Mouse (Mus musculus) layer of hippocampus, postnatal 10 days (tissue): ENCODE measurements at regions not wholly inside any gene's neighbourhood (a gene's known extent, or its start where the extent isn't known, plus 50 kb on each side); places are given as distances from the start of the nearest gene placed in this dataset.

Source experiments
- DNase-seq, 2 experiments: peaks; one replicate each; pipeline ENCODE4 v3.0.0; 2021; ENCODE audit warnings: low spot score in 2 of 2

DNA sequence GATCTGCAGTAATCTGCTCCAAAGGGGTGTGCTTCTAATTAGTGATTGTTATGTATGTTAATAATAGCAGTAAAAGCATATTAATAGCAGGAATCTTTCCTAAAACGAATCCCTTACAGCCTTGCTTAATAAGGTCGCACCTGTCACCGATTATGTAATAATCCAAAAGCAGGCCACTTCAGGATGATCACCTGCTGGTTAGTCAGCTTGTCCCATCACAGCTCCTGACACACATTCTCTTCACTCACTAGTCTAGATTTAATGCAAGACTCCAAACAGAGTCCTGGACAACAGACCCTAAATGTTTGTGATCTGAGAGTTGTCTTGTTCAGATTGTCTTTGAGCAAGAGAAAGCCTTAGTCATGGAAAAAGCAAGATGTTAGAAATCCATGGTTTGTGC is 85.2 kb upstream of the Kctd3 start:
- DNase-seq, result no peak

DNA sequence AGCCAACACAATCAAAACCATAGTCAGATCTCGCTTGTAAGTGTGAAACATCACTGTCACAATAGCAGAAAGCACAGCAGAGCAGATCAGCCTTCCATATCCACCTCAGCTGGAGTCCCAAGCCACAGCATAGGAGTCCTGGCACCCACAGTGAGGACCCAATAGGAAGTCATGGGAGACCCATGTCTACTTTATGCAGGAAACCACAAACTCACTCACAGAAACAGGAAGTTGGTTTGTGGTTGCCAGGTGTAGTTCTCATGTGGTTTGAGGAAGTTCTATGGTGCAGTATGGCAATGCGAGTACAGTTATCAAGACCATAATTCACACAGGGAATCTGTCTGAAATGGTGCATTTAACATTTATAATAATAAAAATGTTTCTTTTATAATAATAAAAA is 77.6 kb upstream of the Kctd3 start:
- no peak for DNase-seq

DNA sequence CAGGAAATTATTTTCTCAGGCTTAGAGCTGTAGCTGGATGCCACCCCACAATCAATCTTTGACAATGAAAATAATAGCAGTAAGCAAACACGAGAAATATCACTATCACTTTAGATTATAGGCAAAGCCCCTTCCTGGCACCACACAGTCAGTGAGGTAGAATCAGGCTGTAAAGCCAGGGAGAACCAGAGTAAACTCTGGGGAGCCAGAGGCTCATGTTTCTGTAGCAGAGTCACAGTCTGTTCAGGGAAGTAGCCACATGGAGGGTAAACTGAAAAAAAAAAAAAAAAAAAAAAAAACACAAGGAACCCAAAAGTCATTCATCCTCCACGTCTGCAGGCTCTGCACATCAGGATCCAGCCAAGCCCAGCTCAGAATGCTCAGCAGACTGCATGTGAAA is 73.6 kb upstream of the Kctd3 start:
- DNase-seq, result no peak

DNA sequence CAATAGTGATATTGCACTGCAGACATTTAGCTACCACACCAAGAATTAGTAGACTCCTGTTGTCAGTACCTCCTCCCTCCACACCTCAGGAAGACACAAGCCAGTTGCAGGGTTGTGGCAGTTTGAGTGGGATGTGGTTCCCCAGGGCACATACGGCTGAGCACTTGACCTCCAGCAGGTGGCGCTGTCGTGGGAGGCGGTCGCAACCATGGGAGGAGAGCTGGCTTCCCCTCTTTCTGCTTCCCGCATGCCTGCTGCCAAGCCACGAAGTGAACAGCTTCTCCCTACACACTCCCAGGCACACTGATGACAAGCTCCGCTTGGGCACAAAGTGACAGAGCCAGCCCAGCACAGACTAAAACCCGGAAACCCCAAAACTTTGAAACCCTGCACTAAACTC is 73.2 kb upstream of the Kctd3 start:
- peak; percentile 73 for DNase-seq

DNA sequence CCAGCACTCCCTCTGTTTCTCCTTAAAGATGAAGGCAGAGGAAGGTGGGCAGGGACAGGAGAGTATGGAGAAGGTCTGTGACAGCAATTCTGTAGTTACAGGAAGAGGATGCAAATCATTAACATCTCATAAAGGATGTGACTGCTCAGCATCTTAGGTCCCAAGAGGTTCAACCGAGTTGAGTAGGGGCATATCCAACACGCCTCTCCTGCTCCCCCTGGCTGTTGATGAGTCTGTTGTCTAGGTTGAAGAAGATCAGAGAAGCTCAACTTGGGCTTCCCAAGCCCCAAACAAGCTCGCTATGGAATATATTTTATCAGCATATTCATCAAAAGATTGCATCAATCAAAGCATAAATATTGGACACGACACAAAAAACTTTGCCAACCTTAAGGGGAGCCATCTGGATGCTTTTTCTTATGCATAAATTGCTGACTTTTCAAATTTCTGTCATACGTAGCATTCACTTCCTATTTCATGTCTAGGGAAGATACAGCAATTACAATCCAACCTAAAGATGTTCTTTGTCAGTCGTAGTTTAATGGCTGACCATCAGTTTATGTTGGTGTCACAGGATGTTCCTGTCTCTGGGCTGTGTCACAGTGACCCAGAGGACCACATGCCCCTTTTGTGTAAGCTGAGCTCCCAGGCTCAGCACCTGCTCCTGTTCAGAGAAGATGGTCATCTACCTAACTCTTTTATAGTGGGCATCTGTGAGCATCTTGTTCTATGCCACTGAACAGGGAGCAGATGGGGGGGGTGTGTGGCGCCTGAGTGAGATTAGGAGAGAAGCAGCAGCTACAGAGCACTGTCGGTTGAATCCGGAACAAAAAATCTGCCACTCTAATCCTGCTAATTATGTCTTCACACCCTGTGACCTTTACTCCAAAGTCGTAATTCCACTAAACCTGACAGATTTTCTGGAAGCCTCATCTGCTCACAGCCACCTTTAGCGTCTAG is 72.1 kb upstream of the Kctd3 start:
- no peak for DNase-seq

DNA sequence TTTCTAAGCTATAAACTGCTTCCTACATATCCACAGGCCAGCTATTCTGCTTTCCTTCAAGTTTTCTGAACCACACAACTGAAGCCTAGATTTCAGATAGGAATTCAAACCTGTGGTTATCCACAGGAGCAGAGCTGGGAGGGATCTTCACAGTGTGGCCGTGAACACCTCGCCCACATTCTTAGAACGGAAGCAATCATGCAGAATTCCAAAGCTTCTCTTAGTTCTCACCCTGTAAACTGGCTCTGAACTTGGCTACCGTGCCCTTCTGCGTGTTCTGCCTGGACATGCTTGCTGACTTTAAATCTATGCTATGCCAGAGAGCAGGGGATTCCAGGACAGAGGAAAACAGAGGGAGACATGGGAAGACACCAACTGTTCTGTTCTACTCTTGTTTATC is 70.2 kb upstream of the Kctd3 start:
- DNase-seq, result no peak

DNA sequence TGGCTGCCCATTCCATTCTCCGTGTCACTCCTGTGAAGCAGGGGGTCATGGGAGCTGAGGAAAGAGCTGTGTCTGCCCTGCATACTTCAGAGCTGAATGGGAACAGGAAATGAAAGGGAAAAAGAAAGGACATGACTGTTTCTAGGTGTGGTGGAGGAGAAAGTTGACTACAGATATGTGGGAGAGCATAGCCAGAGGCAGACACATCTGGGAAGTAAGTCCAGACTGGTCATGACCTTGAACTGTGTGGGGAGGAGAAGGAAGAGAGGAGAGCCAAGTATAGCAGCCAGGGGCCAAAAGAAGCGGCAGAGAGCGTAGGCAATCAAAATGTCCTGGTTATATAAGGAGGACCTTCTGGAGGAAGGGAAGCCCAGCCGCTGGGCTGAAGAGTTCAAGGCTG is 68.6 kb upstream of the Kctd3 start:
- no peak for DNase-seq

DNA sequence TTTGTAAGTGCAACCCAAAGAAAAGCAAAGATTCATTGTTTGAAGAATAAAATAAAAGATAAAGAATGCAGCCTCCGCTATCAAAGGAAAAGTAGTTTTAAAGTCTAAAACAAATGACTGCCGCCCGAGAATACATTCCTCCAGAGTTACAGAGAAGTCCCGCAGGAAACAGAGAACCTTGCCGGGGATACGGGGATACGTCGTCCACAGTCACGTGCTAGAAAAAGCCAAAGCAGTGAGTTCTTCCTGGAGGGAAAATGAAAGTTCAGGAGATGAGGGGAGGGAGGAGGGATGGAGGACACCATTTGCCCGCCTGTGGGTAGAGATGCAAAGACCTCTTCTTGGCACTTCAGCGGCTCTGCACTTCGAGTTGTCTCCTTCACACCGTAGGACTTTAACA is 68.0 kb upstream of the Kctd3 start:
- no peak for DNase-seq

DNA sequence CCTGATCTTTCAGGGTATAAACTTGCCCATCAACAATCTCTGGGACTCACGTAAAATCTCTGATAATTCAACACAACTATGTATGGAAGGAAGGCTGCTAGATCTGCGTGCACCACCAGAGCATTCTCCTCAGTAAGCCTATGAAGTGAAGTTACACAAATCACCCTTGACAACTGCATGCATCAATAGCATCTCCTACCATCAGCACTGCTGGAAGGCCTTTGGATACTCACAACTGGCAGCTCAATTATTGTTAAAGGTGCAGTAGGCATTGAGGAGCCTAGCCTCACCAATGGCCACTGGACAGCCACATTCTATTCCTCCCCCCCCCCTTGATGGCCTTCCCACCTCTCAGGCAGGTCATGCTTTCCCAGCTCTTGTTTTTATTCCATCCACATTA is 64.9 kb upstream of the Kctd3 start:
- DNase-seq, result no peak

DNA sequence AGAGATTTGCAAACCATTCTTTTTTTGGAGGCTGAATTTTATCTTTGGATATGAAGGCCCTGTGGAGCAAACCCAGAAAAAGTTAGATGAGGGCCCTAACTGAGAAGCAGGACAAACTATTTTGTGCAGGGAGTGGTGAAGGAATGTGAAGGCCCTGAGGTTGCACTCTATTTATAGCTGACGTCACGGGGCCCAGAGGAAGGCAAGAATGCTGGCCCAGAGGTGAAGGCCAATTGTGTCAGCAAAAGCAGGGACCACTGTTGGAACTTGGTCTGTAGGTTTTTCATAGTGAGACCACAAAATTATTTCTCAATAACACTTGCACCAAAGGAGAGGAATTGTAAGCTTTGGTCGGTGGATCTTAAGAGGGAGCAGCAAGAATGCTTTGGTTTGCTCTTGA is 60.6 kb upstream of the Kctd3 start:
- no peak for DNase-seq

DNA sequence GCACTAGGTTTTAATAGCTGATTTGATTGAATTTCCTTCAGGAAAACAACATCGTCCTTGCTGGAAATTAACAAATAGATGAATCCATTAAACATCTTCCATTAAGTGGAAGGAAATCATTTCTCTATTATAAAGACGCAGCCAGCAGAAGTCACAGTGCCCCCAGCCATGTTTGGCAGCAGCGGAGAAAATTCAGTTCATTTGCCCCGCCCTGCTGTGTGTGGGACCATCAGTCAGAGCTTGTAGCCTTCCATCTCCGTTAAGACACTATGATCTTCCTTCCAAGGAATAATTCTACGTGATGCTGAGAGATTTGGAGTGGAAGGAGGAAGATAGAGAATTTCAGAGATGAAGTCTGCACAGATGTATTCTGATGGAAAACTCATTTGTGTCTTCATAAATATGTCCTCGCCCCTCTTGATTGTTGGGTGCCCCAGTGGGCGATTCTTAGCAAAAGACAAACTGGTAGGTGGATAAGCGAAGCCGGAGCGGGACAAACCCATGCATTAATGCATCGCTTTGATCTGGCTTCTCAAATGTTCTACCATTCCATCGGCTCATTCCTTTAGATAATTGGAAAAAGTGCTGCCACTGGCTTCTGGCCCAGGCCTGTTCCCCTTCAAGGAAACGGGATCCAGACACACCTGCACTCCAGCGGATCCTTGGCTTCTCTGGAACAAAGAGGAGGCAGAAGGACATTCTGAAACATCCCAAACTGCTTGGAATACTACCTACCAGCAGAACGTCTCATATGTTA is 59.7 kb upstream of the Kctd3 start:
- no peak for DNase-seq

DNA sequence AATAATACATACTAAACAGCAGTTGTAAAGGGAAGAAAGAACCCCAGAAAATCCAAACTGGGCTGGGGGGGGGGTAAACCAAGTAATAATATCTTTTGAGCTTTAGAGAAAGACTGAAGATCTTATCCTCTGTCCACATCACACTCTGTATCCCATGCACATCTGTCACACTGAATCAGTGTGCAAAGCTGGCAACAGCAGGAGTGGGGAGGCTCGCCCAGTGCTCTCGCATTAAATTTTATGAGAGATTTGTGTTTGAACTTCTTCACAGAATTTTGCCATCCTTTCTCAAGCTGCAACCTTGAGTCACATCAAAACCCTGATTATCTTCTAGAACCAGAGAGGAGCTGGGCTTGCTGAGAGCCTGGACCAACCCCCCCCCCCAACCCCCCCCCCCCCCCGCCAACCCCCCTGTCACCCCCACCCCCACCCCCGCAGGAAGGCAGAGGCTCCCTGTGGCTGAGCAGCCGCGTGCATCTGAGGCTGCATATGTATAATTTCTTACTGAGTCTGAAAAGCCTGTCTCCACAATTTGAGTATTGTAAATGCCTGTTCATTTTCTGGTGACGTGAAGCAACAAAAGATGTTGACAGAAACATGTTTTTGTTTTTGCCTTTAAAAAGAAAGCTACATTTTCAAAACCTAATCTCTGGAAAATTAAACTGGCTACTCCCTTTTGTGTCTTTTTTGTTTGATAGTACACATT is 59.0 kb upstream of the Kctd3 start:
- no peak for DNase-seq

DNA sequence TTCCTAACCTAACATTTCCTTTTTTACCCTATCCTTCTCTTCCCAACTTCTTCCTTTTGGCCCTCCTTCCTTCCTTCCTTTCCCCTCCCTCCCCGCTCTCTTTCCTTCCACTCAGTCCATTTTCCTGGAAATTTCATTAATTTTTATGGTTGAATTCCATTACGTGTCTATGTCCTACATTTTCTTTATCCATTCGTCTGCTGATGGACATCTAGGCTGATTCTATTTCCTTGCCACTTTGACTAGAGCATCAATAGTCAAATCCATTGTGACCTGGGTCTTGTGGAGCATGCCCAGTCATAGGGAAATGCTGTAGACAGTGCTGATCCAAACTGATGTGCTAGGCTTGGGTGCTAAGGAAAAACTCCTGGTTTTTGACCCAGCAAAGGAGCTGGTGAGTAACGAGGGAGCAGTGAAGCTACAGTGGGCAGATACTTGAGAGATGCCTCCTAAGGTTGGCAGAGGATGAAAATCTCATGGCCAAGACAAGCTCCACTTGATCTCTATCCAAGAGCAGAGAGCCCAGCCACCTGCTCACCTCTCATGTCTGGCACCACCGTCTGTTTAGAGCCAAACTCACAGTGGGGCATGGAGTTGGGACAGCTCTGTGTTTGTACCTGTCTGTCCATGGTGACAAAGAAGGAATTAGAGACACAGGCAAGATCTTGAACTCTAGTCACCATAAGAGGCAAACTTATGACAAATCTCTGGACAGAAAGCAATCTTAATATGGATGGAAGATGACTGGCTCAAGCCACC is 57.7 kb upstream of the Kctd3 start:
- DNase-seq, result no peak

DNA sequence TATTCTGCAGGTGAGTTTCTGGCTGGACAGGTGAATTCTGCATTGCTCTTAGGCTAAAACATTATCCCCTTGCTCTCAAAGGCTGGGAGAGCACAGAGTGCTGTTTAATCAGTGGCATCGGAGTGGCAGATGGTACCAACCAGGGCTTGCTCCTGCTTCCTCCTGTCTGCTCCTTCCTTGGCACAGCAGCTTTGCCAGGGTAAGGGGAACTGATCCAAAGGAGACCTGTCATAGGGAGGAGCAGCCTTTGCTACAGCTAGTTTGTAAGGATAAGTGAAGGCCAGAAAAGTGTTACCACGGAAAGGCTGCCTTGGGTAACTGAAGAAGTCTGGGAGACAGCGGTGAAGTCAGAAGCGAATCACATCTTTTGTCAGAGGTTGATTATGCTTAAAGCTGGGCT is 57.0 kb upstream of the Kctd3 start:
- DNase-seq, result no peak

DNA sequence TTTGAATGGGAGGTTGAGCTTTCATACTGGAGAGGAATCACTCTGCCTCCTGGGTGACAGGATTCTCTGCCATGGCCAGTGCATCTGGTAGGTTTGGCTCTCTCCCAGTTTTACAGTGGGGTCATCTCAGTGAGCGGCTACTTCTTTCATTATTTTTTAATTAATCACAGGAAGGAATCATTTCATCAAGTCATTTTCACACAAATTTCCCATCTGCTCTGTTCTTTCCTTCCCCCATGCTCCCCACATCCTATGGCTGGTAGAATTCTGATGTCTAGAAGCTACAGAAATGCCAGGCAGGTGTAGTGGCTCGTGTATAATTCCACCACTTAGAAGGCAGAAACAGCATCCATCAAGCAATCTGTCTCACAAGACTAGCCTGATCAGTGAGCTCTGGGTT is 56.1 kb upstream of the Kctd3 start:
- no peak for DNase-seq

DNA sequence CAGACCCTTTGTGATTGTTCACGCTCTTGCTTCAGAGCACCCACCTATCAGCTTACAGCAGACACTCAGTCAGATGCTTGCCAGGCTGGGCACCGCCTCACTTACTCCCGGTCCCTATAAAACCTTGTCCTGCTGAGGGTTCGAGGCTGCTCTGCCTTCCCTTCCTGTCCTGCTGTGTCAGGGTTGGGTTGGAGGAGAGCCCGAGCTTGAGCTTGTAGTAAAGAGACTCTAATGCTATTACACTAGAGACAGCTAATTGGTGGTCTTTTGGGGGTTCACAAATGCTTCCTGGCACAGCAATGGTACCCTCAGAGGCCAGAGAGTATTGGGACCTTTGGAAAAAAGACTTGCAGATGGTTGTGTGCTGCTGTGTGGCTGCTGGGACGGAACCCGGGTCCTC is 55.6 kb upstream of the Kctd3 start:
- no peak for DNase-seq
